Mouse (Mus musculus) heart, postnatal 25 days (tissue): ENCODE measurements around the gene Odf3l2. TPM values are rescaled to one million over a fixed set of nuclear protein-coding genes. Genes with fewer than 3 reads are reported as not detected.

ENCODE experiments used
- DNase-seq: peaks from one replicate; pipeline ENCODE4 v3.0.0; 2022; ENCODE audit warnings: low spot score
- intact Hi-C: fragments of 180-260 bp; cut with DNase I; formaldehyde crosslinking; loops from one replicate; pipeline ENCODE4 v1.15.1; 2025
- total RNA-seq, 2 experiments: library from RNA; stranded (reverse); gene quantifications; 2 replicates each; pipeline ENCODE4 v1.2.3; 2021

The Odf3l2 gene
- total RNA-seq, 2 experiments from 2014 or later: not detected

DNA sequence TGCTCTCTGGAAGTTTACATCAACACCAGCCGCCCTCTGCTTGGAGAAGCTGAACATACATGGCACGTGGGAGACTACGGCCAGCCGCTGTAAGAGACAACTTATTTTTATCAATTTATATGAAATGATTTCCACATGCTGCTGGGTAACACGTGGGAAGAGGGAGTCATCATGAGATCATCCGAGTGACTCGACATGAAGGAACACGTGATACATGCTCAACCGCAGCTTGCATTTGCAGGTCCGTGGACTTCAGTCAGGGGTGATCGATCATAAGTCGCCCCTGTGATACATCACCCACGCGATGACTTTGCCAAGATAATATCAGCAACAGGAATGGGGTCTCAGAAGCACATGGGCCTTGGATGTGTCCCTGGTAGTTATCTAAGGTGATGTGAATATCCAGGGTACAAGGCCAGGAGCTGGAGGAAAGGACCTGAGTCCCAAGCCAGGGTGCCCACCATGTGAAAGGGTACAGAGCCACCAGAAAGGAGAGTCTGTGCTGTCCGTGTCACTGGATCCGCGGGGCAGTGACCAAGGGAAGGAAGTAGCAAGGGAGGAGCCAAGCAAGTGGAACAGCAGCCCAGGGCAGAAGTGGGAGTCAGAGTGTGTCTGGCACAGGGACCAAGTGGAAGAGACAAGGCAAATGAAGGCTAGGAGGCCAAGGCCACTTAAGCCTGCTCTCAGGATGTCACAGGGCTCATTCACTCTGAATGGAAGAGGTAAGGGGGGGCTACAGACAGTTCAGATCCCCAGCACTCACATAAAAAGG lies 12.3 kb downstream of the Odf3l2 start:
- intact Hi-C loops: no loop called here
- no peak for DNase-seq

DNA sequence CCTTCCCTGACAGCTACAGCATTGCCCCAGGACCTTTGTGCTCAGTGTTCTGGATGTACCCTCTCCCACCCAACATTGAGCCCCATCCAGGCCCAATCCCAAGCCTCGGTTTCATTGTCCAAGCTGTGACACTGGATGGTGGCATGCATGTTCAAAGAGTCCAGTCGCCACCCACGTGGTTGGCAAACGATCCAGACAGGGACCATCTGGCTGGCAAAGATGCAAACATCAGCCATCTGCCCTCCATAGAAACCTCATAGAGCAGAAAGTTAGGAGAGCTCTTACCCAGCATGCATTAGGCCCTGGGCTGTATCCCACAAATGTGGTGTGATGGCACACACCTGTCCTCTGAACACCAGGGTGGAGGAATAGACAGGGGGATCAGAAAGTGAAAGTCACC lies 14.1 kb downstream of the Odf3l2 start:
- no peak for DNase-seq
- intact Hi-C loops: no loop called here

DNA sequence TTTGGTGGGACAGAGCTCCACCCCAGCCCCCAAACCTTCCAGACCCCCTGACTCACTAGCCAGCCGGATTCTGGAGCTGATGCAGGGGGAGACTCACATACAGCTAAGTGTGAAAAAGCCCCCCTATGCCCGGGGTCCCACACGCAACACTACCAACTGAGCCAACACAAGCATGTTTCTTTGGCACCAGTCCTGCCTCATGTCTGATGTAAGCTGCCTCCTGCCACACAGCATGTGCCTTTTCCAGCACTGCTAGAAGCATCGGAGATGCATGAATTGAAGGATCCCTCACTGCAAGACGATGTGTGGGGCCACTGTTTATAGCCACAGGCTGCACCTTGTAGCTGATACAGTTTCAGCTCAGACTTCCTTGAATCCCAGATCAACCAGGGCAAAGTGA lies 17.2 kb downstream of the Odf3l2 start:
- intact Hi-C loops: no loop called here
- no peak for DNase-seq

DNA sequence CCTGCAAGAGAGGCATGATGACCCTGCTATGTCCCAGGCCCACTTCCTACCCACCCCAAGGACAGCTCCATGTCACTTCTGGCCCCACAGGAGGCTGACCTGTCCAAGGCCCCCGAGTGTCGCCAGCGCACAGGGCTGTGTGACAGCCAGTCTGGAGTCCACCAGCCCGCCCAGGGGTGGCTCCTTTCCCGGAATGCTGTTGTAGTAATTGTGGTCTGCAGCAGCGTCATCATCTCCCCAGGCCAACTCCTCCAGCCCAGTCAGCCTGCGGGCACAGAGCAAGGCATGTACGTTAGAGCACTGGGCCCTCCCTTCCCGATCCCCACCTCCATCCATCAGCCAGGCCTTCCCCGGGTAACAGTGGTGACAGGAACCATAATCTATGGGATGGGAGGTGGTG lies 19.4 kb downstream of the Odf3l2 start:
- no peak for DNase-seq
- intact Hi-C loops: no loop called here

DNA sequence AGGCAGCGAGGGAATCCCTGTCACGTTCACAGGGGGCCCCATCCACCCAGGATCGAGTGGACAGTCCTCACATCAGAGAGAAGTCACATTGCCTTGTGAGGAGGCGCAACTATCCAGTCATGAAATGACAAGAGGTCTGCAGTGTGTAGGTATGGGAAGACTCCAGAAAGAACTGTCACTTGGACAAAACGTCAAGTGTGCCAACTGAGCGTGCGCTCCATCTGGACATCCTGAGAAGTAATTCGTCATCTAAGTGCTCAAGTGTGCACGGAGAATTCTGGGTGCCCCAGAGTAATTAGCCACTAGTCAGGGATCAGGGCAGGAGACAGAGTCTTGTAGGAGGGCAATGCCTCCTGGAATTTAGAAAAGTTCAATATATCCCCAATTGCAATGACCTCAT lies 20.1 kb downstream of the Odf3l2 start:
- no peak for DNase-seq
- intact Hi-C loops: no loop called here

DNA sequence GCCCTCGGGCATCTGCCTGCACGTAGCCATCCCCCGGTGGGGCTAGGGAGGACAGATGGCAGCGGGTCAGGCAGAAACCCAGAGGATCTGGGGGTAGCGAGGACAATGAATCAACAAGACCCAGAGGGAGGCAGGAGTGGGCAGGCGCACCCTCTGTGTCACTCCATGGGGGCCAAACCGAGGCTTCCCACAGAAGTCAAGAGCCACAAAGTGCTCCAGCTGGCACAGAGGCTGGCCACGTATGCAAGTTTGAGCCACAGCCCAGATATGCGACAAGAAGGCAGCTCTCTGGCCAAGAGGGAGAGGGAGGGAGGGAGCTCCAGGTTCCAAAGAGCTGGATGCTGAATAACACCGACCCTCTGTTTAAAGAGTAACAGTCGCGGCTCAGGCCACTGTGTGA lies 21.6 kb downstream of the Odf3l2 start:
- intact Hi-C loops: no loop called here
- DNase-seq: no peak

DNA sequence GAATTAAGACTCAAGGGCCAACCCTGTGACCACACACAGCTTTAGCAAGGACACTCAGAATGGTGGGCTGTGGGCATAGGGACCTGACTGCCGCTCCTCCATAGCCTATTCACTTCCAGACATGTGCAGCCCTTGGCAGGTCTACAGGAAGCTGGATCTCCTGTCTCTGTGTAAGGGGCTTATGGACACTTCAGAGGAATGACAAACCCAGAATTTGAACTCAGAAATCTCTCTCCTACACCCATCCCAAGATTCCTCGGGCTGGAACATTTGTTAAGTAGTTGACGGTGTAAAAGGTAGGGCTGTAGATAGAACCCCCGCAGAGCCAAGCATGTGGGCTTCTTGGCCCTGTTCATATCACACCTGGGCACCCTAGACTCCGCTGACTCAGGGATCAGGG lies 29.2 kb downstream of the Odf3l2 start:
- intact Hi-C loops: no loop called here
- no peak for DNase-seq

DNA sequence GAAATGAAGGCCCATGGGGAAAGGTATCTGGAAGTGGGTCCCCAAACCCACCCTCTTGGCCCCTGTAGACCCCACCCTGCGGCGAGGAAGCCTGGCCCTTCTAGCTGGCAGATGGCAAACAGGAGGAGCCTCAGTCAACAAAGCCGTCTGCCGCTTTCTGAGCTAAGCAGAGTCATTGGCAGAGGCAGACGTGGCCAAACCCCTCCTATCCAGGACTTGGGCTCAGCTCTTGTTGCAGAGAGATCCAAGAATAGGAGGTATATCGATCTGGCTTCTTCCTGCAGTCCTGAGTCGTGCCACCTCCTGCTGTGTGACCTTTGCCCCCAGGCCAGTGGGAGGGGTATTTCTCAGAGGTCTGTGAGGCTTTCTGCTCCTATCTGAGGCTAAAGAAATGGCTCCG lies 29.7 kb downstream of the Odf3l2 start:
- no peak for DNase-seq
- intact Hi-C loops: no loop called here

DNA sequence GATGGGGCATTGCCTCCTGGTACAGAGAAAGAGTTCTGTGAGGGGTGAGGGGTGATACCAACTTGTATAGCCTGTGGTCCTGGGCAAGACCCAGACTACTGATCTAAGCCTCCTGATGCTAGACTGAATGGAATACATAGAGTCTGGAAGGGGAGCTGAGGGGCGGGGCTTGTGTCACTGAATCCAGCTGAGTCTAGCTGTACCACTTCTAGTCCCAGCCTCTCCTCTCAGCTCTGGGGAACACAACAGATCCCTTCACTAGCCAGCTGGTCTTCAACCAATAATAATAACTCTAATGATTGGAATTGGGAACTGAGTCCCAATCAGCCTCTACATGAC lies 31.3 kb downstream of the Odf3l2 start:
- no peak for DNase-seq
- intact Hi-C loops: loop anchor here (5.0 kb wide), 1 partner anchor 33 kb away; the partner anchor contains the start of gene Odf3l2

DNA sequence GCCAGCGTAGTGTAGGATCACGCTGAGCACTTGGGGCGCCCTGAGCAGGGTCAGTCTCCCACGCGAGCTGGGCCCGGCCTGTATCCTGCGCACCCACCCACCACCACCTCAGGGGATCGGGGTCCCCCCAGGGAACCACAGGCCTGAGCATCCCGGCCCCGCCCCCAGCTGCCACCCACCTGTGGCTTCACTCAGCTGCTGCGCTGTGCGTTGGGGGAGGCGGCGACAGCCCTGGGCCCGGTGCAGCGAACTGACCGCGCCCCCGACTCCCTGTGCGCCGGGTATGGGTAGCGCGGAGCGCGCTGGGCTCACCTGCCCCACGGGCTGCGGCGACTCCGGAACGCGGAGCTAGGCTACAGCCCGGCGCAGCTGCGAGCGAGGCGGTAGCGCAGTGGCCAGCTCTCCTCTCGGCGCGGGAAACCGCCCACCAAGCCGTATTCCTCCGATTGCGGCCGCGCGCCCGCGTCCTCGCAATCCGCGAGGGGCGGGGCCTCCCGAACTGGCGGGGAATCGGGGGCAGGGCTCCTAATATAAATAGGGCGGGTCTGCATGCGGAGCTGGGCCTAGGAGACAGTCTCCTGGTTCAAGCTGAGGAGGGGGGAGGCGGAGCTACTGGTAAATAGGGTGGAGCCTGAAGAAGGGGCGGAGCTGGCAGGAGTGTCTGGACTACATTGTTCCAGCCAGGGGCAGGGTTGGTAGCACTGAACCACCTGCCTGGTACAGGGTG lies 31.8 kb downstream of the Odf3l2 start, which contains the start of gene C2cd4c:
TSS of gene C2cd4c (minus strand) at position 448 of the 727 bp plus-strand sequence.
- intact Hi-C loops: loop anchor here (5.0 kb wide), 1 partner anchor 34 kb away; the partner anchor contains the start of gene Odf3l2

DNA sequence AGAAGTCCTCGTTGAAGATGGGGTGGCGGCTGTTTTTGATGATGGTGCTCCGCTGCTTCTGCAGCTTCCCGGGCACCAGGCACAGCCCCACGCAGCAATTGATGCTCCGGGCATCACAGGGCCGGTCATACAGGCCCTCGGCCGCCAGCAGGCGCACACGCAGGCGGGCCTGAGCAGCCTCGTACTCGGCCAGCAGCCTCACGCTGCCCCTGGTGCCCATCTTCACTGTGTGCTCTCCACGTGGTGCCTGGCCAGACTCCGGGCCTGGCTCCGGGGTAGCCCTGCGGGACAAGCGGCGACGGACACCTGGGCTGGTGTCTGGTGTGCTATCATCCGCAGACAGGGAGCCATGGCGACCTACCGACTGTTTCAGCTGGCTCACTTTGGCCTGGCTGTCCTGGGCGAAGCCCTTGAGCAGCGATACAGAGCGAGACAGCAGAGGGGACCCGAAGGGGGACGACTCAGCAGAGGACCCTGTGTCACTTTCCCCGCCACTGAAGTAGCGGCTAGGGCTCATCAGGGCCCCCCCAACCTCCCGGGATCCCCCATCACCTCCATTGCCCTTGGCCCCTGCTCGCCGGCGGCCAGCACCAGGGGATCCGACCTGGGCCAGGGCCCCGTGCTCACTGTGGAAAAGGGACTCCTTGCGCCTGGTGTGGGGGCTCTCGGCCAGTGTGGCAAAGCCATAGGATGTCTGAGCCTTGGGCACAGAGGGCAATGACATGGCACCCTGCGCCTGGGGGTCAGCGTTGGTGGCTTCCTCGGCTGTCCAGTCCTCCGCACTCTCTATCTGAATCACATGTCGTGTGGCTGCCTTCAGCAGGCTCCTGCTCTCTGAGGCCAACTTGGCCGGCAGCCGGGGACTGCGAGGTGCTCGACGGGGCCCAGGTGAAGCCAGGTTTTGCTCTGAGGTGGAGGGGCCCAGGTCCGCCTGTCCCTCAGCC lies 33.1 kb downstream of the Odf3l2 start:
- no peak for DNase-seq
- intact Hi-C loops: loop anchor here (5.0 kb wide), 1 partner anchor 35 kb away; the partner anchor contains the start of gene Odf3l2

More for the DNA sequence above, 31.8 kb downstream of the Odf3l2 start, which contains the start of gene C2cd4c:
- DNase-seq: no peak

DNA sequence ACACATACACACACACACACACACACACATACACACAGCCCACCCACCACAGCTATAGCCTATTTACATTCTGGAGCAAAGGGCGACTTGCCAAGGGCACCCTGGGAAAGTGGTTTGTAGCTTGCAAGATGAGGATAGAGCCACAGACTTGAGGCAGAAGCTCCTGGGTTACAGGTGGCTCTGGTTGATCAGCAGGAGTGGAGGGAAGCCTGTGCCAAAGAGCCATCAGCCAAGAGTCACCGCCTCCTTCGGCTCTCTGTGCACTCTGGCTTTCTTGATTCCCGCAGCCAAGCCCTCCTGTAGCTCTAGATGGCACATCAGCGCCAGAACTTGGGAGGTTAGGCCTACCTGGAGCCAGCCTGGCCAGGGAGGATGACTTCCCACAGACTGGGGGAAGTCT lies 34.2 kb downstream of the Odf3l2 start:
- intact Hi-C loops: loop anchor here (5.0 kb wide), 1 partner anchor 36 kb away; the partner anchor contains the start of gene Odf3l2

DNA sequence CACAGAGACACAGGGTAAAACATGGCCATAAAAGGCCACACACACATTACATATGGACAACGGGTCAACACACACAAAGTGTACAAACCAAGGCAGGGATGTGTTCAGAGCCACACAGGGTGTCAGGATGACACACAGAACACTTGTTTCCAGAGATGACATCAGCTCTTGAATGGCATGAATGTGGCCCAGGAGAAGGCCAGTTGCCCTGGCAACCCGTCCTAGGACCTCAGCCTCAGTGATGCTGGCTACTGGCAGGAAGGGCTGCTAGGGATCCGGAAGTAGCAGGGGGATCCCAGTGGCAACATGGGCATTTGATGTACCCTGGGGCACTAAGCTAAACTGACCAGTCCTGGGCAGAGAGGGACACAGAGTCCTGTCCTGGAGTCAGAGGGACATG lies 36.3 kb downstream of the Odf3l2 start:
- intact Hi-C loops: no loop called here
- no peak for DNase-seq

More for the DNA sequence above, 34.2 kb downstream of the Odf3l2 start:
- DNase-seq: no peak

DNA sequence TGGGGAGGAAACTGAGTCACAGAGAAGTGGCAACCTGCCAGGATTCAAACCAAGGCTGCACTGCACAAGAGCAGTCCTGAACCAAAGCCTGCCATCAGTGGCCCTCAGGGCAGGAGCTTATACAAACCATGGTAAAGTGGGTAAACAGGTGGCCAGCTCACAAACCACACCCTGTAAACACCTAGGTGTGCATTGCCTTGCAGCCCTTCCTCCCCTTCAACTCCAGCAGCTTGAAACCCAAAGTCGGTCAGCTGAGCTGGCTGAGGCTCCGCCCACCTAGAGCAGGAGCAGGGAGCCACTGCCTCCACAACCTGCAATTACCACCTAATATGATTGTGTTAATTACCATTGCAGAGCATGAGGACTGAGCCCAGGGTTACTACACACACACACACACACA lies 37.6 kb downstream of the Odf3l2 start:
- no peak for DNase-seq
- intact Hi-C loops: no loop called here

DNA sequence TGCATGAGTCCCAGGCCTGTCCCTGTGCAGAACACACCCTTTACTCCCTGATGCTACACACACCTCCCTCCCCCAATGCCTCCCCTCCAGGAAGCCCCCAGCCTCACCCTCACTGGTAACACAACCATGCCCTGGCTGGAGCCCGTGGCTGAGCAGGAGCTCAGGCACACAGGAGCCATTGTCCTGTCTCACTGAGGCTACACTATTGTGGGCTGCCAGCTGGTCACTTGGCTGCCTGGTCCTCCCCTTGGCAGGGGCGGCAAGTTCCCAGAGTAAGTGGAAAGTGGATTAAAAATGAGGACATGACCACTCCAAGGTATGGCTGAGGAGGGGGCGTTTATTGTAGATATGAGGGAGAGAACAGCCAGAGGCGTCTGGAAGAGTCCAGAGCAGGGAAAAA lies 39.0 kb downstream of the Odf3l2 start:
- no peak for DNase-seq
- intact Hi-C loops: no loop called here

DNA sequence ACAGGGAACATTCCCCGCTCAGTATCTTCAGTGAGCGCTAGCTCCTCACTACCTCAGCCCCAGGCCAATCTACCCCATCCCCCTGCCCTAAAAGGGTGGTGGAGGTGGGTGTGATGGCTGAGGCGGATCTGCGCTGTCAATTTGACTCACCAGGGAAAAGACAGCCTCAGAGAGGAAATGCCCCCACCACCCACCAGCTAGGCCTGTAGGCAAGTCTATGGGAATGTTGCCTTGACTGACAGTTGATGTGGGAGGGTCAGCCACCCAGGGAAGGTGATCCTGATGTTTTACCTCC lies 47.7 kb downstream of the Odf3l2 start:
- intact Hi-C loops: no loop called here
- no peak for DNase-seq

DNA sequence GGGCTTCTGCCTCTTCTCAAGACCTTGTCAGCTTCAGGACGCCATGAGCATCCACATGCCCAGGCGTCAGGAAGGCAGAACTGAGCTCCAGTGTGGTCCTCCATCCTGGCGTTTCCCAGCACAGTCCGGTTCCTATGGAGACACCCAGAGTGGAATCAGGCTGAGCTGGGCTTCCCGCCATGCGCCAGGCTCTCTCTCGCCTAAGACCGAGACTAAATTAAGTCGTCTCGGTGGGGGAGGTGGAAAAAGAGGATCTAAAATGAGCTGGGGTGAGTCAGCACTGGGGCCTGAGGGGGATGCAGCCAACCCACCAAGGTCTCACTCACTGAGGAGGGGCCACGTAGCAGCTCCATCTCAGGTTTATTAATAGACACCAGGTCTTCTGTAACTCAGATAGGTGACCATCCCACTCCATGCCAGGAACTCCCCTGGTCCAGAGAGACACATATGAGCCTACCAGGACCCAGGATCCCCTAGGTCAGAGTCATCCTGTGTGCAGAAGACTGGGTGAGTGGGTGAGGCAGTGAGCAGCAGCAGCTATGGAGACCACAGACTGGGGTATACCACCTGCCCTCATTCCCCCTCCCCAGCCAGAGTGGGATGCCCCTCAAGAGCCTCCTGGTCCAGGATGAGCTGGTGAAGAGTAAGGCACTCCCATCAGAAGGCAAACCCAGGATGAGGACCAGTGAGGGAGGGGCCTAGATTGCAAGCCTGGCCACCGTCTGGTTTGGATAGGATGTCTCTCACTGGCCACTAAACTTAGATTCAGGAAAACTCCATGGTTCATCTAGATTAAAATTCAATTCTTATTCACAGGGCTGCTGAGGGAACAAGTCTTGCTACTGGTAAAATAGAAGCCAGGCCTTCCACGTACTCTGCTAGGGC lies 48.2 kb downstream of the Odf3l2 start:
- no peak for DNase-seq
- intact Hi-C loops: no loop called here

DNA sequence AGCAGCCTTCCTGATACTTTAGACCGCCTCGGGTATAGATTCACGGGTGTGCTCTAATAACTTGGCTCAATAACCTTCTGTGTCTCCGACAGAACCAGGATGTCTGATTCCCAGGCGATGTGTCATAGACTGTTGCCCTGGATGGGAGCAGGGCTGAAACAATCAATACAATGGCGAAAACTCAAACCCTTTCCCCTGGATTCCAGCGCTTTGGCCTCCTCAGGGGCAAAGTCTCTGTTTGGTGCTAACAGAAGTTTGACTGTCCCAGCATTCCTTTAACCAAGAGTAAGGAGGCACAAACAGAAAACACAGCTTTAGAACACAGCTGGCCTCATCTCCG lies 50.0 kb downstream of the Odf3l2 start:
- intact Hi-C loops: loop anchor here (1.0 kb wide), 2 partner anchors 54 to 73 kb away; no protein-coding TSS in a partner anchor
- DNase-seq: no peak

DNA sequence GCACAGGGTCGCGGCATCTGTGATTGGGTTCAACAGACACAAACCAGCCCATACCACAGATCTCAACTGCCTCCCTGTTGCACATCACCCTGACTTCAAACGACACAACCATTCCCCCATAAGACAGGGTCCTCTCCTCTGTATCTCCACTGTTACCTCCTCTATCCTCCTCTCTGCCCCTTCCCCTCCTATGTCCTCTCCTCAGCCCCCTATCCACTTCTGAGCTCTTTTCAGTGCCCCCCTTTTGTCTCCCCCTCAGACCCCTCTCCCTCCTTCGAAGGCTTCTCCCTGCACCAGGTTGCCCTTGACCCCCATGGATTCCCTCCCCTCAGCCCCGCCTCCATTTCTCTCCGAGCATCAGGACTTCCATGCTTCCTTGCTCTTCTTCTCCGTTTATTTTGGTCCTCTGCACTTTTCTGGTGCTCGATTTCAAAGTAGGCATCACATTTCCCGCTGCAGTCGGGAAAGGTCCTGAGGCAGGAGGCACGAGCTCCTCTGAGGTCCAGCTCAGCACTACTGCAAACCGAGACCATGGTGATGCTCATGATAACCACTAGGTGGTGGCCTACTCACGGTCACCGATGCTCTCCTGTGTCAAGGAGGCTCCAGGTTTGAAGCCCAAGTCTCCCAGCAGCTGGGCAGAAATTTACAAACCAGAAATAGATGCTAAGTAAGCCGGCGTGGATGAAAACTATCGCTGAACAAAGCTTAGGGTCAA lies 50.5 kb downstream of the Odf3l2 start:
- intact Hi-C loops: loop anchor here (1.0 kb wide), 2 partner anchors 54 to 73 kb away; no protein-coding TSS in a partner anchor
- DNase-seq: no peak
